Mouse (Mus musculus) heart, embryonic 15.5 days (tissue): ENCODE measurements around the gene Fhl2. TPM values are rescaled to one million over a fixed set of nuclear protein-coding genes. Genes with fewer than 3 reads are reported as not detected.
A peak's percentile ranks its signal among the peaks of the same experiment; 100 is the strongest.

Source experiments
- ATAC-seq: fragments of 200-750 bp; cut with Nextera tagmentation; replicated peaks from 2 replicates; pipeline ENCODE4 v1.8.0; 2017; ENCODE audit warnings: low read depth, moderate TSS enrichment; ENCODE audit not compliant: insufficient number of reproducible peaks, insufficient read depth, low FRiP score
- H3K27ac ChIP-seq: fragments of 300-500 bp; sonication (generic); 2 replicates; pipeline ENCODE4 v1.5.1; 2015; ENCODE audit warnings: mild to moderate bottlenecking, inconsistent platforms
- H3K27me3 ChIP-seq: fragments of 300-500 bp; sonication (generic); 2 replicates; pipeline ENCODE4 v1.6.1; 2015; ENCODE audit warnings: inconsistent platforms
- H3K36me3 ChIP-seq: fragments of 300-500 bp; sonication (generic); 2 replicates; pipeline ENCODE4 v1.6.1; 2015; ENCODE audit warnings: mild to moderate bottlenecking, inconsistent platforms
- H3K4me1 ChIP-seq: fragments of 300-500 bp; sonication (generic); replicated peaks from 2 replicates; pipeline ENCODE4 v1.6.1; 2015; ENCODE audit warnings: inconsistent platforms
- H3K4me2 ChIP-seq: fragments of 300-500 bp; sonication (generic); 2 replicates; pipeline ENCODE4 v1.6.1; 2015; ENCODE audit warnings: inconsistent platforms, mild to moderate bottlenecking, moderate library complexity
- H3K4me3 ChIP-seq: fragments of 300-500 bp; sonication (generic); 2 replicates; pipeline ENCODE4 v1.5.1; 2015; ENCODE audit warnings: mild to moderate bottlenecking, inconsistent platforms
- H3K9ac ChIP-seq: fragments of 300-500 bp; sonication (generic); 2 replicates; pipeline ENCODE4 v1.6.1; 2015; ENCODE audit warnings: mild to moderate bottlenecking, inconsistent platforms
- H3K9me3 ChIP-seq: fragments of 300-500 bp; sonication (generic); replicated peaks from 2 replicates; pipeline ENCODE4 v1.6.1; 2016; ENCODE audit warnings: inconsistent platforms
- WGBS: fragments of 180-500 bp; shearing (Covaris S2); methylation state at CpG from one replicate; pipeline ENCODE4 v1.1.7; 2015; ENCODE audit warnings: mixed read lengths; 5-methylcytosine and 5-hydroxymethylcytosine counted together
- polyA plus RNA-seq: library from polyadenylated mRNA; unstranded; fragments of >200 nt; fragmentation: Nextera tagmentation; extraction: Ambion mirVana; gene quantifications from 2 replicates; pipeline ENCODE4 v1.2.1, GENCODE M21; 2015

Fhl2 gene
- polyA plus RNA-seq, 1 experiment from 2014 or later: 363 TPM

- no peak for ATAC-seq
- 66% methylated on average over 2 of the region's 2 CpGs for WGBS
- Histone ChIP-seq H3K27me3 (no peaks in the 10 kb centered on the region), H3K9ac (no peak overlapping the region), H3K4me2 (no peak overlapping the region), H3K4me3 (no peak overlapping the region), H3K4me1 (no peaks in the 10 kb centered on the region), H3K9me3 (no peaks in the 10 kb centered on the region), H3K27ac (no peak overlapping the region), H3K36me3 (peaks cover 36% of the 10 kb centered on the region)
Measured at GRCm38 (mm10) chr1:43108729-43109128, 88.1 kb downstream of the Fhl2 start.

- no peaks in the 10 kb centered on the region for H3K27me3 ChIP-seq
- H3K4me1 ChIP-seq: peaks cover 12% of the 10 kb centered on the region
- H3K27ac ChIP-seq: peak within 1 kb of the TSS; percentile 100
- peak within 1 kb of the TSS; percentile 87 for H3K4me2 ChIP-seq
- no peaks in the 10 kb centered on the region for H3K9me3 ChIP-seq
- ATAC-seq: peak; percentile 97
- H3K36me3 ChIP-seq: peaks cover 24% of the 10 kb centered on the region
- under 1% methylated on average over 57 of the region's 57 CpGs for WGBS
- peak within 1 kb of the TSS; percentile 93 for H3K9ac ChIP-seq
- peak within 1 kb of the TSS; percentile 95 for H3K4me3 ChIP-seq
Measured at GRCm38 (mm10) chr1:43098031-43098984, 98.5 kb downstream of the Fhl2 start, which contains the start of the genes Tgfbrap1 and AI597479. Tgfbrap1 (minus strand) TSS chr1:43098637. AI597479 (plus strand) TSS chr1:43098710.

GRCm38 (mm10) chr1:43094206-43094605 is 102.6 kb downstream of the Fhl2 start:
- Histone ChIP-seq H3K4me1 (peaks cover 21% of the 10 kb centered on the region), H3K9me3 (no peaks in the 10 kb centered on the region), H3K36me3 (0 out of 2 replicates have a peak, but pooled peaks cover 4% of the 10 kb centered on the region), H3K4me2 (no peak overlapping the region), H3K4me3 (no peak overlapping the region), H3K27me3 (no peaks in the 10 kb centered on the region), H3K9ac (no peak overlapping the region), H3K27ac (no peak overlapping the region)
- ATAC-seq: no peak
- WGBS: 92% methylated on average over 2 of the region's 2 CpGs

GRCm38 (mm10) chr1:43092056-43093015 is 104.4 kb downstream of the Fhl2 start:
- Histone ChIP-seq H3K4me3 (peak overlapping the region; percentile 71), H3K4me2 (peak overlapping the region; percentile 84), H3K27me3 (no peaks in the 10 kb centered on the region), H3K36me3 (0 out of 2 replicates have a peak, but pooled peaks cover 4% of the 10 kb centered on the region), H3K27ac (peak overlapping the region; percentile 80), H3K9ac (peak overlapping the region; percentile 96), H3K9me3 (no peaks in the 10 kb centered on the region), H3K4me1 (peaks cover 18% of the 10 kb centered on the region)
- under 1% methylated on average over 81 of the region's 102 CpGs for WGBS
- ATAC-seq: peak; percentile 88

GRCm38 (mm10) chr1:43091306-43092055 is 105.3 kb downstream of the Fhl2 start:
- Histone ChIP-seq H3K4me2 (peak overlapping the region; percentile 84), H3K36me3 (0 out of 2 replicates have a peak, but pooled peaks cover 4% of the 10 kb centered on the region), H3K4me1 (peaks cover 15% of the 10 kb centered on the region), H3K27me3 (no peaks in the 10 kb centered on the region), H3K9ac (peak overlapping the region; percentile 96), H3K4me3 (peak overlapping the region; percentile 71), H3K9me3 (no peaks in the 10 kb centered on the region), H3K27ac (peak overlapping the region; percentile 80; the same call in 1 of the 2 replicates)
- WGBS: 33% methylated on average over 13 of the region's 13 CpGs
- no peak for ATAC-seq

GRCm38 (mm10) chr1:43090418-43090817 is 106.4 kb downstream of the Fhl2 start:
- H3K4me2 ChIP-seq: no peak overlapping the region
- ATAC-seq: no peak
- no peaks in the 10 kb centered on the region for H3K27me3 ChIP-seq
- no peaks in the 10 kb centered on the region for H3K9me3 ChIP-seq
- no peak overlapping the region for H3K27ac ChIP-seq
- no peaks in the 10 kb centered on the region for H3K36me3 ChIP-seq
- H3K4me3 ChIP-seq: no peak overlapping the region
- WGBS: 84% methylated on average over 1 of the region's 1 CpGs
- no peak overlapping the region for H3K9ac ChIP-seq
- H3K4me1 ChIP-seq: peaks cover 15% of the 10 kb centered on the region

GRCm38 (mm10) chr1:43082946-43083345 is 113.8 kb downstream of the Fhl2 start:
- no peak overlapping the region for H3K4me2 ChIP-seq
- H3K27me3 ChIP-seq: no peaks in the 10 kb centered on the region
- no peaks in the 10 kb centered on the region for H3K9me3 ChIP-seq
- H3K27ac ChIP-seq: no peak overlapping the region
- no peaks in the 10 kb centered on the region for H3K36me3 ChIP-seq
- no peak for ATAC-seq
- no peak overlapping the region for H3K4me3 ChIP-seq
- H3K9ac ChIP-seq: no peak overlapping the region
- 84% methylated on average over 5 of the region's 5 CpGs for WGBS
- no peaks in the 10 kb centered on the region for H3K4me1 ChIP-seq

GRCm38 (mm10) chr1:43078124-43078523 is 118.7 kb downstream of the Fhl2 start:
- no peak for ATAC-seq
- no peaks in the 10 kb centered on the region for H3K9me3 ChIP-seq
- no peaks in the 10 kb centered on the region for H3K27me3 ChIP-seq
- WGBS: 67% methylated on average over 2 of the region's 2 CpGs
- no peak overlapping the region for H3K27ac ChIP-seq
- peaks cover 14% of the 10 kb centered on the region; the same call in 1 of the 2 replicates for H3K36me3 ChIP-seq
- no peak overlapping the region for H3K4me2 ChIP-seq
- H3K4me1 ChIP-seq: no peaks in the 10 kb centered on the region
- H3K4me3 ChIP-seq: no peak overlapping the region
- H3K9ac ChIP-seq: no peak overlapping the region

GRCm38 (mm10) chr1:43074791-43075190 is 122.0 kb downstream of the Fhl2 start:
- no peak overlapping the region for H3K9ac ChIP-seq
- peaks cover 14% of the 10 kb centered on the region; the same call in 1 of the 2 replicates for H3K36me3 ChIP-seq
- no peak overlapping the region for H3K27ac ChIP-seq
- no peaks in the 10 kb centered on the region for H3K4me1 ChIP-seq
- ATAC-seq: no peak
- 94% methylated on average over 2 of the region's 2 CpGs for WGBS
- H3K4me2 ChIP-seq: no peak overlapping the region
- H3K4me3 ChIP-seq: no peak overlapping the region
- H3K27me3 ChIP-seq: no peaks in the 10 kb centered on the region
- no peaks in the 10 kb centered on the region for H3K9me3 ChIP-seq
